Mouse (Mus musculus): Measurements from ENCODE around the gene Spast. TPM values are rescaled to one million over a fixed set of nuclear protein-coding genes. Genes with fewer than 3 reads are reported as not detected.
"Not testable (repeated sequence)": the region's sequence is repeated elsewhere in the genome, so short reads cannot be mapped to it uniquely, and the experiment has no call there.

Spast gene
- polyA plus RNA-seq (2015; fragmentation: Nextera tagmentation; extraction: Ambion mirVana), result 27.5 and 30.0 TPM in 2 replicates

DNA sequence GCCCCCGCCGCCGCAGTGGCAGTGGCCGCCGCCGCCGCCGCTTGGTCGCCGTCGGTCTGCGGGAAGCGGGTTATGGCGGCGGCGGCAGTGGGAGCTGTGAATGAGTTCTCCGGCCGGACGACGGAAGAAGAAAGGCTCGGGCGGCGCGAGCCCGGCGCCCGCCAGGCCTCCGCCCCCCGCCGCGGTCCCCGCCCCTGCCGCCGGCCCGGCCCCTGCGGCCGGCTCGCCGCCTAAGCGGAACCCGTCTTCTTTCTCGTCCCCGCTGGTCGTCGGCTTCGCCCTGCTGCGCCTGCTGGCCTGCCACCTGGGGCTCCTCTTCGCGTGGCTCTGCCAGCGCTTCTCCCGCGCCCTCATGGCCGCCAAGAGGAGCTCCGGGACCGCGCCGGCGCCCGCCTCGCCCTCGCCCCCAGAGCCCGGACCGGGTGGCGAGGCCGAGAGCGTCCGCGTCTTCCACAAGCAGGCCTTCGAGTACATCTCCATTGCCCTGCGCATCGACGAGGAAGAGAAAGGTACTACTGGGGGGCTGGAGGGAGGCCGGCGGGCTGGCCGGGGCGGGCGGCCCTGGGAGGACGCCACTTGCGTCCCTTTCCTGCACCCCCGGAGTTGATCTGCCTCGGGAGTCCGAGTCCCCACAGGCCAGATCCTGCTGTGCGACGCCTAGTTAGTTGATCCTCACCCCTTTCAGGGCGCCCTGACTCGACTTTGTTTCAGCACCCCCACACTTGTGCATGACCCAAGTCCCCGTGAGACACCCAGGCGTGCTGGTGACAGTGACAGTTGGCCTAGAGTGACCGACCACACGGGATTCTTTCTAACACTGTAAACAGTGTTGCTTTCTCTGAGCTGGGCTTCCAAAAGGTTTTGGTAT, at the start of gene Spast:
Spast (plus strand) TSS at position 51 of the 868 bp plus-strand sequence.
- peak; percentile 82 for ATAC-seq
- under 1% methylated on average over 53 of the region's 90 CpGs for WGBS

DNA sequence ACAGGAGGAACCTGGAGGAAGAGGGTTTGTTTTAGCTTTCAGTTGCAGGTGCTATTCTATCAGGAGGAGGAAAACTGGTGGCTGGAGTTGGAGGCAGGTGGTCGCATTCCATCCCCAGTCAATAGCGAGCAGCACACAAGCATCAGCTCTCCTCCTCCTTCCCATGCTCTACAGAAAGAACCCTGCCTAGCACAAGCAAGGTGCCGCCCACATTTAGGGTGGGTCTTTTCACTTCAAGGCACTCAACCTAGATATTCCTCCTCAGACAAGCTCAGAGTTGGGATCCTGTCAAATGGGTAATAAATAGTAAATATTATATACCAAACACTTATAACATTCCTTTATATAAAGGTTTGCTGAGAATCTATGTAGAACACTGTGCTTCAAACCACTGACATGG, 48.6 kb upstream of the Spast start:
- 81% methylated on average over 3 of the region's 3 CpGs for WGBS
- ATAC-seq, result no peak
- Histone ChIP-seq H3K4me3 (replicated peaks) (no peak overlapping the region), H3K9ac (replicated peaks) (no peak overlapping the region), H3K4me2 (replicated peaks) (no peak overlapping the region), H3K27me3 (no peaks in the 10 kb centered on the region), H3K36me3 (0 out of 2 replicates have a peak, but pooled peaks cover 6% of the 10 kb centered on the region), H3K27ac (no peak overlapping the region), H3K4me1 (replicated peaks) (peaks cover 27% of the 10 kb centered on the region), H3K9me3 (no peaks in the 10 kb centered on the region)

More for the DNA sequence above, at the start of gene Spast:
- peak within 1 kb of the TSS; percentile 99 for H3K27ac ChIP-seq
- peak within 1 kb of the TSS; percentile 98 for H3K9ac ChIP-seq (replicated peaks)
- H3K9me3 ChIP-seq, result no peaks in the 10 kb centered on the region
- peak within 1 kb of the TSS; percentile 99 for H3K4me3 ChIP-seq (replicated peaks)
- no peaks in the 10 kb centered on the region for H3K27me3 ChIP-seq
- peak within 1 kb of the TSS; percentile 77 for H3K4me2 ChIP-seq (replicated peaks)
- peaks cover 39% of the 10 kb centered on the region for H3K4me1 ChIP-seq (replicated peaks)
- 0 out of 2 replicates have a peak, but pooled peaks cover 5% of the 10 kb centered on the region for H3K36me3 ChIP-seq

DNA sequence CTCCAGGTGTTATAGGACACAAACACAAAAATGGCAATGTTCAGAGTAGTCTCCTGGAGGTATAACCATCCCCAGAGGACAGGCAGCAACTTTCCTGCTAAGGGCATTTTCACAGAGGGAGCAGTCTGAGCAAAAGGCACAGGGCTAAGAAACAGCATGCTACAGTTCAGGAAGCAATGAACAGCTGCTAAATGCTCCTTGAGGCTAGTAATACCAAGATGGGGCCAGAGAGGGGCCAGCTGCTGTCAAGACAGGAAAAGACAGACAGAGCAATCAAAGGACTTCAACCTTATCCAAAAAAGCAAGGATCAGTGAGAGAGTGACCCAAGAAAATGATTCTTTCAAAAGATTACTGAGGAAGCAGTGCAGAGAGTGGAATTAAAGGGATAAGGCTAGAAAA, 47.9 kb upstream of the Spast start:
- ATAC-seq, result no peak
- H3K4me2 ChIP-seq (replicated peaks), result no peak overlapping the region
- H3K27me3 ChIP-seq, result no peaks in the 10 kb centered on the region
- no peak overlapping the region for H3K4me3 ChIP-seq (replicated peaks)
- H3K36me3 ChIP-seq, result 0 out of 2 replicates have a peak, but pooled peaks cover 6% of the 10 kb centered on the region
- H3K9me3 ChIP-seq, result no peaks in the 10 kb centered on the region
- H3K27ac ChIP-seq, result no peak overlapping the region
- peaks cover 27% of the 10 kb centered on the region for H3K4me1 ChIP-seq (replicated peaks)
- no peak overlapping the region for H3K9ac ChIP-seq (replicated peaks)

DNA sequence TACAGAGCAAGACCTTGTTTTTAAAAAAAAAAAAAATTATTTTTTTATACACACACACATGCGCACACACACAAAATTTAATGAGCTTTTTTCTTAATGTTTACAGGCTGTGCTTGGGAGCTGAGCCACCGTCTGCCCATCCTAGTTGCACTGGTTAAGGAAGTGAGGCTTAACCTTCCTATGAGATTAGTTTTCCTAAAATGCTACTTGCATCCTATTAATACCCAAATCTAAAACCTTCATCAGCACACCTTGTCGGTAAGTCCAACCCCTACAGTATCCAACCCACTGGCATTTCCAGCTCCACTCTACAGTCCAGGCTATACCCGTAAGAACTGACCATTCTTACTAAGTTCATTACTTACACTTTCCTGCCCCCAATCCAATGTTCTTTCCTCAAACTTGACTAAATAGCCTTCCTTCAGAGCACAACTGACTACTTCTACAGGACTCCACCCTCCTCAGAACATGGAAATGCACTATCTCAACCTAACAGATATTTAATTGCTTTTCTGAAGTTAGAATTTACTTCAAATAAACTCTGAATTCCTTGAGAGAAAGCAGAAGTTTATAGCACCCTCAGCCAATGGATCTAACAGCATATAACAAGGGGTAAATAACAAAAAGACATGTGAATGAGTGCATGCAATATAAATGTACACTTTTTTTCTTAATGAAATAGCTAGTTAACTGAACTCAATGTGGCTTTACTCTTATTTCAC, 47.0 kb upstream of the Spast start:
- no peak overlapping the region for H3K4me3 ChIP-seq (replicated peaks)
- no peak overlapping the region for H3K4me2 ChIP-seq (replicated peaks)
- no peak overlapping the region for H3K27ac ChIP-seq
- H3K9ac ChIP-seq (replicated peaks), result no peak overlapping the region
- peaks cover 27% of the 10 kb centered on the region for H3K4me1 ChIP-seq (replicated peaks)
- H3K27me3 ChIP-seq, result no peaks in the 10 kb centered on the region
- whole genome bisulfite sequencing, result 81% methylated on average over 4 of the region's 4 CpGs
- no peak for ATAC-seq
- no peaks in the 10 kb centered on the region for H3K9me3 ChIP-seq
- H3K36me3 ChIP-seq, result 0 out of 2 replicates have a peak, but pooled peaks cover 6% of the 10 kb centered on the region

DNA sequence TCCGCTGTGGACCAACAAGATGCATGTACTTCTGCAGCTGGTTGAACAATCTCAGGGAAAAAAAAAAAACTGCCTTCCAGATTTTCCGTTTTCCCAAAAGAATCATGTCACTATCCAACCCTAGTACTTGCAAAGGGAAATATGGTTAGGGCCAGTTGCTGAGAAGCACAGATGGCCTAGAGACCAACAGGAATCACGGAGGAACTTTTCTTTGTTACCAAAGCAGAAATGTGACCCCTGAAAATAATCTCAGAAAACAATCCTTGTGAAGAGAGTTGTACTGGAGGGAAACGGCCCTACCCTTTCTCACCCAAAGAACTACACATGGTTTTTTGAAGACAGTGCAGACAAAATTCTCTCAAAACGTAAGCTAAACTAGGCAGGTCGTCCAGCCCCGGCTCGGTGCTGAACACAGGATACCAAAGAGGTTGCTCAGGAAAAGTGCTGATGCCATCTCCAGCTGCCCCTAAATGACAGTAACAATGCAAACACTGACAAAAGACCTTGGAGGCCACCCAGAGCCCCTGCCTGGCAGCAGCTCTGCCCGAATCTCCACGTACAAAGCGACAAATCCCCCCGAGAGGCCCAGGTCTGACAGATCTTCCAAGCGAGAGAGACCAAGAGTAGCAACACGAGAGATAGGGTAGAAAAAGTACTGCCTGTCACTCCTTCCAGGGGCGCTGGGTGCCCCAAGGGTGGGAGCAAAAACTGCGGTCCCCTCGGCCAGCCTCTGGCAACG, 44.9 kb upstream of the Spast start:
- peak overlapping the region; percentile 96 for H3K9ac ChIP-seq (replicated peaks)
- no peaks in the 10 kb centered on the region for H3K9me3 ChIP-seq
- H3K4me1 ChIP-seq (replicated peaks), result peaks cover 27% of the 10 kb centered on the region
- ATAC-seq, result no peak
- peak overlapping the region; percentile 80 for H3K4me2 ChIP-seq (replicated peaks)
- peak overlapping the region; percentile 96 for H3K27ac ChIP-seq
- under 1% methylated on average over 18 of the region's 18 CpGs for WGBS
- H3K36me3 ChIP-seq, result peaks cover 9% of the 10 kb centered on the region
- peak overlapping the region; percentile 97 for H3K4me3 ChIP-seq (replicated peaks)
- no peaks in the 10 kb centered on the region for H3K27me3 ChIP-seq

DNA sequence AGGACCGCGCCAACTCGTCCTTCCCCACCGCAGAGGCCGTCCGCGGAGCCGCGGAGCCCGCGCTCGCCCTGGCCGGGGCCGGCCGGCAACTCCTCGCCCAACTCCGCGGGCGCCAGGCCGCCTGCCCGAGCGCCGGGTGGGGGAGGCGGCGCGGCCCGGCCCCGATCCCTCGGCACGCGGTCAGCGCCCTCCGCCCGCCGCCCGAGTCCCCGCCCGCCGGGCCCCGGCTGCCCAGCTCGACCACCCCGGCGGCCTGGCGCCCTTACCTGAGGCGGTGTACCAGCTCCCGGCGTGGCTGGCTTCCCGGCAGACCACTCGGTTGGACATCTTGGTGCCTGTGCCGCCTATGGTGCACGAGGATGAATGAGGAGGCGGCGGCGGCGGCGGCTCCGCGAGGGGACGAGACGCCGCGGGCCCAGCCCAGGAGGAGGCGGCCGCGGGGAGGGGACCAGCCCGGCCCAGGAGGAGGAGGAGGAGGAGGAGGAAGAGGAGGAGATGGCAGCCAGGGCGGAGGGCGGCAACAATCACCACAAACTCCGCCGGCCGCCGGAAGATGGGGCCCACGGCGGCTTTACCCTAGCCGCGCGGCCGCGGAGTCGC, 44.3 kb upstream of the Spast start:
- Histone ChIP-seq H3K36me3 (peaks cover 10% of the 10 kb centered on the region), H3K9ac (replicated peaks) (peak overlapping the region; percentile 96), H3K9me3 (no peaks in the 10 kb centered on the region), H3K4me1 (replicated peaks) (peaks cover 27% of the 10 kb centered on the region), H3K27ac (peak overlapping the region; percentile 96), H3K4me3 (replicated peaks) (peak overlapping the region; percentile 97), H3K27me3 (no peaks in the 10 kb centered on the region), H3K4me2 (replicated peaks) (peak overlapping the region; percentile 80)
- WGBS, result under 1% methylated on average over 66 of the region's 80 CpGs
- peak; percentile 77 for ATAC-seq

DNA sequence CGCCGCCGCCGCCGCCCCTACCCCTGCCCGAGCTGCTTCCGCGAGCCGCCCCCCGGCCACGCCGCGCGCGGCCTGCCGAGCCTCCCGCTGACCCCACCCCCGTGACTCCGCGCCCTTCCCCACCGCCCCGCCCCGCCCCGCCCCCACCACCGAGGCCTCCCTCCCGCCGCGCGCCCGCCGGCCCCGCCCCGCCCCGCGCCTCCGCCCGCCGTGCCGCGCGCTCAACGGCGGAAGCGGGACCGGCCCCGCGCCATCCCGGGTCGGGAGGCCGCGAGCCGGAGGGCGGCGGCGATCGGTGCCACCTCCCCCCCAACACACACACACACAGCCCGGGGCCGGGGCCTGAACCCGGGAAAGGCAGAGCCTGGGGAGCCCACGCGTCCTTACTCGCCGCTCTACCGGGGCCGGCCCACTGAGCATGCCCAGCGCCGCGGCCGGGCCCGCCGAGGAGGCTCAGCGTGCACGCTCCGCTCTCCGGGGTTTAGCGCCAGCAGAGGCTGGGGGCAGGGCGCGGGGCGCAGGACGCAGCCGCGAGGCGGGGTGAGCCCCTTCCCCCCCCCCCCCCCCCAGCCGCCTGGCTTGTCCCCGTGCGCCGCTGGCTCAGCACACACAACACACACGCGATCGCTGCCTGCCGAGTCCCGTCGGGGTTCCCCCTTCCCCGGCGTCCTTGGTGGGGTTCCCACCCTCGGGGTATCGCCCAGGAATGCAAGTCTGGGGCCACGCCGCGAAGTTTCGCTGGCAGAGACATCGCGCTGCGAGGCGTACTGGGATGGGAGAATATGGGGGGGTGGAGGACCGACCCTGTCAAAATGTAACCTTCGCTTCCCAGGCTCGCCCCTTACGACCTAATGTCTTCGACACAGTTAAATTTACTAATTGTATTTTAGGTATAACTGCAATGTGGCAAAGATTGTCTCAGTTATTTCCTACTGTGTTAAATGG, 43.5 kb upstream of the Spast start, which contains the start of gene Memo1:
Memo1 (minus strand) TSS at position 496 of the 945 bp plus-strand sequence.
- ATAC-seq, result peak; percentile 93
- Histone ChIP-seq H3K36me3 (peaks cover 13% of the 10 kb centered on the region), H3K9me3 (no peaks in the 10 kb centered on the region), H3K4me1 (replicated peaks) (peaks cover 27% of the 10 kb centered on the region), H3K27me3 (no peaks in the 10 kb centered on the region), H3K9ac (replicated peaks) (peak within 1 kb of the TSS; percentile 96), H3K4me3 (replicated peaks) (peak within 1 kb of the TSS; percentile 97), H3K27ac (peak within 1 kb of the TSS; percentile 96), H3K4me2 (replicated peaks) (peak within 1 kb of the TSS; percentile 80)
- WGBS, result under 1% methylated on average over 57 of the region's 110 CpGs

DNA sequence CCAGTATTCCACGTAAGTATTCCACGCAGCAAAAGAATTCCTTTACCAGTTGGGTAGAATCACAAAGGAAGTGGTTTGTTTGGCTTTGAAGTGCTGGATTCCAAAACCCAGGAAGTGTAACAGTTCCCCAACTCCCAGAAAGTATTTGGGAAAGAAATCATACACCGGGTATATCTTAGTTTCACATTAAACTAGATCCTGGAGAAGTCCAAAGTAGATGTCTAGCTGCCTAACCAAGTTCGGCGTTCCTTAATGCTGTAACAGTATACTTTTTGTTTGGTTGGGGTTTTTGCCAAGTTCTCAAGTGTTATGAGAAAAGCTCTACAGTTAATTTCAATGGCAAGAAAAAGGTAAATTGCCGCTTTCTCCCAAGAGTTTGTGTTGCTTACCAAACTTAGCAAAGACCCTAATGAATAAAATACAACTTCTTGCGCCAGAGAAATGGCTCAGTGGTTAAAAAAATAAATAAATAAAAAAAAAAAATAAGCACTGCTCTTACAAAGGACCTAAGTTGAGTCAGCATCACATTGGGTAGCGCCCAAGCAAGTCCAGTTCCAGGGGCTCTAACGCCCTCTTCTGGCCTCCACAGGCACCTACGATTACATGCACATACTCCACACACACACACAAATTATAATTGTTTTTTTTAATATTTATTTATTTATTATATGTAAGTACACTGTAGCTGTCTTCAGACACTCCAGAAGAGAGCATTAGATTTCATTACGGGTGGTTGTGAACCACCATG, 42.5 kb upstream of the Spast start:
- H3K9me3 ChIP-seq, result no peaks in the 10 kb centered on the region
- H3K27ac ChIP-seq, result peak overlapping the region; percentile 96; the same call in 1 of the 2 replicates
- ATAC-seq, result no peak
- no peaks in the 10 kb centered on the region for H3K27me3 ChIP-seq
- H3K4me2 ChIP-seq (replicated peaks), result peak overlapping the region; percentile 80
- peak overlapping the region; percentile 97 for H3K4me3 ChIP-seq (replicated peaks)
- peak overlapping the region; percentile 96 for H3K9ac ChIP-seq (replicated peaks)
- WGBS, result 51% methylated on average over 11 of the region's 11 CpGs
- H3K4me1 ChIP-seq (replicated peaks), result peaks cover 21% of the 10 kb centered on the region
- H3K36me3 ChIP-seq, result peaks cover 17% of the 10 kb centered on the region

DNA sequence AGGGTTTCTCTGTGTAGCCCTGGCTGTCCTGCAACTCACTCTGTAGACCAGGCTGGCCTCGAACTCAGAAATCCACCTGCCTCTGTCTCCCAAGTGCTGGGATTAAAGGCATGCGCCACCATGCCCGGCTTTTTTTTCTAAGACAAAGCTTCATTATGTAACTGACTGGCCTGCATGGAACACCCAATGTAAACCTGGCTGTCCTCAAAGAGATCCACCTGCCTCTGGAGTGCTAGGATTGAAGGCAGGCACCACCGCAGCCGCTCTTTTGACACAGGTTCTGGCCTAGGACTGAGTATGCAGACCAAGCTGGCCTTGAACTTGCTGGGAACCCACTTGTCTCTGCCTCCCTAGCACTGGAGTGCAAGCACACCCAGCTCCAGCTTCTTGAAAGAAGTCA, 41.8 kb upstream of the Spast start:
- not testable (repeated sequence) for H3K27ac ChIP-seq; H3K9me3 ChIP-seq; H3K9ac ChIP-seq (replicated peaks); H3K4me2 ChIP-seq (replicated peaks); ATAC-seq; H3K4me3 ChIP-seq (replicated peaks); H3K27me3 ChIP-seq
- H3K36me3 ChIP-seq, result peaks cover 24% of the 10 kb centered on the region
- 94% methylated on average over 5 of the region's 5 CpGs for WGBS
- H3K4me1 ChIP-seq (replicated peaks), result peaks cover 16% of the 10 kb centered on the region

DNA sequence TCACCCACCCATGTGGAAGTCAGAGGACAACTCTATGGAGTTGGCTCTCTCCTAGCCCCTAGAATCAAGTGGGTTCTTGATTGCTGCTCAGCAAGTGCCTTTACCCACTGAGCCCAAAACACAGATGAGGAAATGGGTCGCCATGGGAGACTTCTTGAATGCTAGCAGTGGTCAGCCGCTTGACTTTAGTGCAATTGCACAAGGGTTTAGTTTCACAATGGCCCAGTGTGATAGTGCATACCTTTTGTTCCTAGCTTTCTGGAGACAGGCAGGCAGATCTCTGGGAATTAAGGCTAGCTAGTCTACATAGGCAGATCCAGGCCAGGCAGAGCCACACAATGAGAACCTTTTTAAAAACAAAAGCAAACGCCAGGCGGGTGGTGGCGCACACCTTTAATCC, 38.7 kb upstream of the Spast start:
- Histone ChIP-seq H3K9ac (replicated peaks) (no peak overlapping the region), H3K27me3 (no peaks in the 10 kb centered on the region), H3K4me2 (replicated peaks) (no peak overlapping the region), H3K9me3 (no peaks in the 10 kb centered on the region), H3K4me3 (replicated peaks) (no peak overlapping the region), H3K36me3 (peaks cover 36% of the 10 kb centered on the region), H3K4me1 (replicated peaks) (no peaks in the 10 kb centered on the region), H3K27ac (no peak overlapping the region)
- no peak for ATAC-seq
- 88% methylated on average over 5 of the region's 5 CpGs for WGBS

All from midbrain, embryonic 13.5 days (tissue).